Mouse (Mus musculus) midbrain, embryonic 11.5 days (tissue): ENCODE results near the gene Tmem63c. TPM values are rescaled to one million over a fixed set of nuclear protein-coding genes. Genes with fewer than 3 reads are reported as not detected.

Experiments used
- ATAC-seq: fragments of 200-750 bp; cut with Nextera tagmentation; 2 replicates; pipeline ENCODE4 v1.8.0; 2017; ENCODE audit warnings: moderate TSS enrichment, moderate library complexity; ENCODE audit not compliant: low FRiP score
- DNase-seq: peaks from one replicate; pipeline ENCODE4 v3.0.0; 2015; ENCODE audit warnings: low spot score; ENCODE audit errors: missing footprints
- H3K27ac ChIP-seq: fragments of 300-500 bp; sonication (generic); 2 replicates; pipeline ENCODE4 v1.5.1; 2014; ENCODE audit warnings: low read depth, low read length
- H3K27me3 ChIP-seq: fragments of 300-500 bp; sonication (generic); 2 replicates; pipeline ENCODE4 v1.6.1; 2014; ENCODE audit warnings: mild to moderate bottlenecking, low read length, moderate library complexity, mixed read lengths; ENCODE audit not compliant: control insufficient read depth, insufficient read depth
- H3K36me3 ChIP-seq: fragments of 300-500 bp; sonication (generic); 2 replicates; pipeline ENCODE4 v1.6.1; 2014; ENCODE audit warnings: mild to moderate bottlenecking, low read length, moderate library complexity, mixed read lengths; ENCODE audit not compliant: control insufficient read depth, insufficient read depth
- H3K4me1 ChIP-seq: fragments of 300-500 bp; sonication (generic); 2 replicates; pipeline ENCODE4 v1.6.1; 2014; ENCODE audit warnings: low read length; ENCODE audit not compliant: control insufficient read depth, insufficient read depth
- H3K4me2 ChIP-seq: fragments of 300-500 bp; sonication (generic); 2 replicates; pipeline ENCODE4 v1.6.1; 2014; ENCODE audit warnings: mild to moderate bottlenecking, moderate library complexity
- H3K4me3 ChIP-seq: fragments of 300-500 bp; sonication (generic); 2 replicates; pipeline ENCODE4 v1.5.1; 2014; ENCODE audit warnings: low read depth, low read length
- H3K9ac ChIP-seq: fragments of 300-500 bp; sonication (generic); 2 replicates; pipeline ENCODE4 v1.6.1; 2014; ENCODE audit warnings: low read length
- H3K9me3 ChIP-seq: fragments of 300-500 bp; sonication (generic); 2 replicates; pipeline ENCODE4 v1.6.1; 2016; ENCODE audit warnings: low read length; ENCODE audit not compliant: control insufficient read depth
- WGBS: fragments of 180-500 bp; shearing (Covaris S2); extraction: QIAGEN DNeasy Blood & Tissue Kit; methylation state at CpG from one replicate; pipeline ENCODE4 v1.1.7; 2014; 5-methylcytosine and 5-hydroxymethylcytosine counted together
- polyA plus RNA-seq: library from polyadenylated mRNA; unstranded; fragments of >200 nt; fragmentation: Nextera tagmentation; extraction: Ambion mirVana; gene quantifications from 2 replicates; pipeline ENCODE4 v1.2.1, GENCODE M21; 2014

Gene Tmem63c
- polyA plus RNA-seq, 1 experiment from 2014 or later = 0.64 TPM

- Histone ChIP-seq H3K9me3 (no peaks in the 10 kb centered on the region), H3K4me2 (no peak overlapping the region), H3K4me1 (no peaks in the 10 kb centered on the region), H3K36me3 (no peaks in the 10 kb centered on the region), H3K9ac (no peak overlapping the region), H3K27ac (no peak overlapping the region), H3K27me3 (no peaks in the 10 kb centered on the region), H3K4me3 (no peak overlapping the region)
- no peak for ATAC-seq
- peak; percentile 75 for DNase-seq
- WGBS = 38% methylated on average over 3 of the region's 3 CpGs
These were observed 4.1 kb upstream of the Tmem63c start for GRCm38 (mm10) chr12:87017041-87017440.

GRCm38 (mm10) chr12:87018756-87019155, 2.4 kb upstream of the Tmem63c start:
- 93% methylated on average over 2 of the region's 2 CpGs for WGBS

GRCm38 (mm10) chr12:87022006-87022405, 866 bp downstream of the Tmem63c start:
- Histone ChIP-seq H3K4me2 (no peak overlapping the region), H3K27me3 (peaks cover 3% of the 10 kb centered on the region; the same call in 1 of the 2 replicates), H3K9ac (no peak overlapping the region), H3K9me3 (no peaks in the 10 kb centered on the region), H3K4me1 (peaks cover 5% of the 10 kb centered on the region; the same call in 1 of the 2 replicates), H3K27ac (no peak overlapping the region), H3K4me3 (no peak overlapping the region), H3K36me3 (no peaks in the 10 kb centered on the region)
- DNase-seq = peak; percentile 57
- 80% methylated on average over 2 of the region's 2 CpGs for WGBS
- no peak for ATAC-seq

More at GRCm38 (mm10) chr12:87018756-87019155, 2.4 kb upstream of the Tmem63c start:
- H3K4me3 ChIP-seq = no peak overlapping the region
- H3K4me1 ChIP-seq = no peaks in the 10 kb centered on the region
- no peak overlapping the region for H3K9ac ChIP-seq
- H3K4me2 ChIP-seq = no peak overlapping the region
- peak; percentile 17 for DNase-seq
- H3K36me3 ChIP-seq = no peaks in the 10 kb centered on the region
- H3K27me3 ChIP-seq = no peaks in the 10 kb centered on the region
- H3K9me3 ChIP-seq = no peaks in the 10 kb centered on the region
- no peak for ATAC-seq
- no peak overlapping the region for H3K27ac ChIP-seq

- Histone ChIP-seq H3K4me3 (no peak overlapping the region), H3K4me1 (peaks cover 5% of the 10 kb centered on the region; the same call in 1 of the 2 replicates), H3K27ac (no peak overlapping the region), H3K4me2 (no peak overlapping the region), H3K36me3 (no peaks in the 10 kb centered on the region), H3K9me3 (no peaks in the 10 kb centered on the region), H3K9ac (no peak overlapping the region), H3K27me3 (peaks cover 3% of the 10 kb centered on the region; the same call in 1 of the 2 replicates)
- ATAC-seq (no peak), DNase-seq (peak; percentile 10)
- 76% methylated on average over 3 of the region's 3 CpGs for WGBS
These were observed 2.3 kb downstream of the Tmem63c start for GRCm38 (mm10) chr12:87023456-87023855.

GRCm38 (mm10) chr12:87026109-87026870, 5.2 kb downstream of the Tmem63c start:
- ATAC-seq (peak; percentile 70), DNase-seq (peak; percentile 90)
- H3K27me3 ChIP-seq = peaks cover 3% of the 10 kb centered on the region; the same call in 1 of the 2 replicates
- peak overlapping the region; percentile 32 for H3K4me3 ChIP-seq
- H3K4me2 ChIP-seq = peak overlapping the region; percentile 65
- peak overlapping the region; percentile 54 for H3K9ac ChIP-seq
- peaks cover 5% of the 10 kb centered on the region; the same call in 1 of the 2 replicates for H3K4me1 ChIP-seq
- H3K27ac ChIP-seq = no peak overlapping the region
- 3% methylated on average over 30 of the region's 30 CpGs for WGBS
- H3K36me3 ChIP-seq = no peaks in the 10 kb centered on the region
- H3K9me3 ChIP-seq = no peaks in the 10 kb centered on the region

GRCm38 (mm10) chr12:87026871-87027240, 5.7 kb downstream of the Tmem63c start:
- H3K9ac ChIP-seq = peak overlapping the region; percentile 54
- WGBS = 12% methylated on average over 8 of the region's 8 CpGs
- H3K9me3 ChIP-seq = no peaks in the 10 kb centered on the region
- H3K27me3 ChIP-seq = peaks cover 3% of the 10 kb centered on the region; the same call in 1 of the 2 replicates
- peaks cover 5% of the 10 kb centered on the region; the same call in 1 of the 2 replicates for H3K4me1 ChIP-seq
- peak overlapping the region; percentile 32 for H3K4me3 ChIP-seq
- DNase-seq (no peak), ATAC-seq (peak; percentile 27)
- no peaks in the 10 kb centered on the region for H3K36me3 ChIP-seq
- H3K27ac ChIP-seq = no peak overlapping the region
- peak overlapping the region; percentile 65 for H3K4me2 ChIP-seq

GRCm38 (mm10) chr12:87027391-87027790, 6.3 kb downstream of the Tmem63c start:
- Histone ChIP-seq H3K36me3 (no peaks in the 10 kb centered on the region), H3K4me3 (no peak overlapping the region), H3K9ac (no peak overlapping the region), H3K9me3 (no peaks in the 10 kb centered on the region), H3K4me2 (no peak overlapping the region), H3K4me1 (peaks cover 5% of the 10 kb centered on the region; the same call in 1 of the 2 replicates), H3K27me3 (peaks cover 3% of the 10 kb centered on the region; the same call in 1 of the 2 replicates), H3K27ac (no peak overlapping the region)
- WGBS = 61% methylated on average over 5 of the region's 5 CpGs
- no peak for ATAC-seq
- peak; percentile 84 for DNase-seq

- DNase-seq (no peak), ATAC-seq (no peak)
- Histone ChIP-seq H3K4me2 (no peak overlapping the region), H3K4me1 (peaks cover 5% of the 10 kb centered on the region; the same call in 1 of the 2 replicates), H3K9ac (no peak overlapping the region), H3K9me3 (no peaks in the 10 kb centered on the region), H3K27ac (no peak overlapping the region), H3K4me3 (no peak overlapping the region), H3K36me3 (no peaks in the 10 kb centered on the region), H3K27me3 (peaks cover 3% of the 10 kb centered on the region; the same call in 1 of the 2 replicates)
- 78% methylated on average over 2 of the region's 2 CpGs for WGBS
These were observed 6.9 kb downstream of the Tmem63c start for GRCm38 (mm10) chr12:87028068-87028467.

- DNase-seq = peak; percentile 57
These were observed 8.3 kb downstream of the Tmem63c start for GRCm38 (mm10) chr12:87029251-87029976.

More at GRCm38 (mm10) chr12:87029251-87029976, 8.3 kb downstream of the Tmem63c start:
- H3K36me3 ChIP-seq = no peaks in the 10 kb centered on the region
- peaks cover 5% of the 10 kb centered on the region; the same call in 1 of the 2 replicates for H3K4me1 ChIP-seq
- H3K4me3 ChIP-seq = no peak overlapping the region
- peaks cover 3% of the 10 kb centered on the region; the same call in 1 of the 2 replicates for H3K27me3 ChIP-seq
- WGBS = 65% methylated on average over 5 of the region's 5 CpGs
- no peak overlapping the region for H3K9ac ChIP-seq
- ATAC-seq = no peak
- no peaks in the 10 kb centered on the region for H3K9me3 ChIP-seq
- H3K4me2 ChIP-seq = no peak overlapping the region
- no peak overlapping the region for H3K27ac ChIP-seq
